Mouse (Mus musculus): ENCODE results near the gene Mrps21. TPM values are rescaled to one million over a fixed set of nuclear protein-coding genes. Genes with fewer than 3 reads are reported as not detected.
A peak's percentile ranks its signal among the peaks of the same experiment; 100 is the strongest.
"Not testable (repeated sequence)": the region's sequence is repeated elsewhere in the genome, so short reads cannot be mapped to it uniquely, and the experiment has no call there.

Mrps21 gene
- total and polyA plus RNA-seq, 3 experiments = 40.2 to 624 (median 190) TPM

DNA sequence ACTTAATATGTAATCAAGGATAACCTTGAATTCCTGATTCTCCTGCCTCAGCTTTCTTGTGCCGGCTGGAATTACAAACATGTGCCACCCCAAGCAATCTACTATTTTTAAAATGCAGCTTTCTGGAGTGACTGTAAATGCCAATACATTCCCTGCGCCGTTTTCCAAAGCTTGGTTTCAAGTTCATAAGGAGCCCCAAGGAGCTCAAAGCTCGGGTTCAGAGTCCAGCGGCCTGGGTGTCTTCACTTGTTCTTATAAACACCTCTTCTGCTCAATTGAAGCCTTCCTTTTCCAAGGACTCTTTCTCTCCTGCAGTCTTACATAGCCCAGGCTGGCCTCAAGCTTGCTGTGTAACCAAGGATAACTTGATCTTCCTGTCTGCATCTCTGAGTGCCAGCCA lies 5.2 kb downstream of the Mrps21 start:
- TF ChIP-seq GATA2 (IDR thresholded peaks at IDR 0.05; ENCODE audit: borderline replicate concordance, low read depth, low read length) (no peak), CTCF (IDR thresholded peaks at IDR 0.05; ENCODE audit: low read depth, low read length) (no peak), TAL1 (conservative IDR thresholded peaks at IDR 0.05; ENCODE audit: low read depth, low read length) (no peak), POLR2AphosphoS5 (IDR thresholded peaks at IDR 0.05; ENCODE audit: insufficient replicate concordance, low read depth, low read length) (no peak)
- H3K36me3 ChIP-seq (replicated peaks) = peaks cover 75% of the 10 kb centered on the region
- no peaks in the 10 kb centered on the region for H3K27me3 ChIP-seq (ENCODE audit: insufficient read depth, low read length)
- H3K4me3 ChIP-seq (ENCODE audit: low read depth, low read length) = no peak overlapping the region
- no peaks in the 10 kb centered on the region for H3K9me3 ChIP-seq (replicated peaks)
- peaks cover 43% of the 10 kb centered on the region for H3K4me1 ChIP-seq (ENCODE audit: insufficient read depth, low read depth, low read length)
- DNase-seq (ENCODE audit: low spot score) (no peak), ATAC-seq (ENCODE audit: extremely low read depth, insufficient number of reproducible peaks, low FRiP score, poor library complexity, severe bottlenecking) (no peak)

DNA sequence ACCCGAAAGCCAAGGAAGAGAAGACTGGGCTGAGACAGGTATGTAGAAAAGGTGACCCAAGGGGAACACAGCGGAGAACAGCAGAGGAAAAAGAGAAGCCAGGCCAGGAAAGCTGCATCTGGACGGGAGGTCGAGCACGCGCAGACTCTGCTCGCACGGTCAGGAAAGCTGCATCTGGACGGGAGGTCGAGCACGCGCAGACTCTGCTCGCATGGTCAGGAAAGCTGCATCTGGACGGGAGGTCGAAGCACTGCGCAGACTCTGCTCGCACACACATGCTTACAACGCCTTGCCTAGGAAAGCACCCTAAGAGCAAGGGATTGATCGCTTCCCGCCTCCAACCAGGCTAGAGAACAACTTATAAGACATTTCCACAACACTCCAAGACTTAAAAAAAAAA lies 5.7 kb downstream of the Mrps21 start:
- peaks cover 78% of the 10 kb centered on the region for H3K36me3 ChIP-seq (replicated peaks)
- no peak overlapping the region for H3K4me3 ChIP-seq (ENCODE audit: low read depth, low read length)
- TF ChIP-seq GATA2 (IDR thresholded peaks at IDR 0.05; ENCODE audit: borderline replicate concordance, low read depth, low read length) (no peak), CTCF (IDR thresholded peaks at IDR 0.05; ENCODE audit: low read depth, low read length) (no peak), TAL1 (conservative IDR thresholded peaks at IDR 0.05; ENCODE audit: low read depth, low read length) (no peak), GATA1 (IDR thresholded peaks at IDR 0.05; ENCODE audit: borderline replicate concordance, low read length) (no peak), POLR2AphosphoS5 (IDR thresholded peaks at IDR 0.05; ENCODE audit: insufficient replicate concordance, low read depth, low read length) (no peak)
- H3K4me1 ChIP-seq (ENCODE audit: insufficient read depth, low read depth, low read length) = peaks cover 43% of the 10 kb centered on the region
- ATAC-seq (ENCODE audit: extremely low read depth, insufficient number of reproducible peaks, low FRiP score, poor library complexity, severe bottlenecking) (no peak), DNase-seq (ENCODE audit: low spot score) (no peak)
- H3K27me3 ChIP-seq (ENCODE audit: insufficient read depth, low read length) = no peaks in the 10 kb centered on the region
- no peaks in the 10 kb centered on the region for H3K9me3 ChIP-seq (replicated peaks)

DNA sequence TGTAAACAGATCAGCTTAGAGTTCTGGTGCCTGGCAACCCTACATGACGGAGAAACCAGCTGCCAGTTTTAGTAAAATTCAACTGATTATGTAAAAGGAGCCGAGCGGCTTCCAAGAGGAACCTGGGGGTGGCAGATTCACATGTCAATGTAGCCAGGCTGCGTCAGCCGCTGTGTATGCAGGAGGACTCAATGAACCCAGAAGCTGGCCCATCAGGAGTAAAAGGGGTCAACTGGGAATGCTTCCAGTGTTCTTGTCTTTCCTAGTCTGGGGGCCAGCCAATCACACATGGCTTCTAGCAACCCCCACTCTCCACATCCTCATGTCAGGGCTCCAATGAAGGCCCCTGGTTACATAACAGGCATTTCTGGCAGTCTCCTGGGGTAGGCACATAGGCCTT lies 6.3 kb downstream of the Mrps21 start:
- DNase-seq (ENCODE audit: low spot score) (no peak), ATAC-seq (ENCODE audit: extremely low read depth, insufficient number of reproducible peaks, low FRiP score, poor library complexity, severe bottlenecking) (no peak)
- Histone ChIP-seq H3K4me1 (ENCODE audit: insufficient read depth, low read depth, low read length) (peaks cover 41% of the 10 kb centered on the region), H3K9me3 (replicated peaks) (no peaks in the 10 kb centered on the region), H3K36me3 (replicated peaks) (peaks cover 76% of the 10 kb centered on the region), H3K4me3 (ENCODE audit: low read depth, low read length) (no peak overlapping the region), H3K27me3 (ENCODE audit: insufficient read depth, low read length) (no peaks in the 10 kb centered on the region)
- TF ChIP-seq CTCF (IDR thresholded peaks at IDR 0.05; ENCODE audit: low read depth, low read length) = no peak
- no peak for TF ChIP-seq GATA2 (IDR thresholded peaks at IDR 0.05; ENCODE audit: borderline replicate concordance, low read depth, low read length)
- TF ChIP-seq POLR2AphosphoS5 (IDR thresholded peaks at IDR 0.05; ENCODE audit: insufficient replicate concordance, low read depth, low read length) = no peak
- no peak for TF ChIP-seq GATA1 (IDR thresholded peaks at IDR 0.05; ENCODE audit: borderline replicate concordance, low read length)
- TF ChIP-seq TAL1 (conservative IDR thresholded peaks at IDR 0.05; ENCODE audit: low read depth, low read length) = no peak

DNA sequence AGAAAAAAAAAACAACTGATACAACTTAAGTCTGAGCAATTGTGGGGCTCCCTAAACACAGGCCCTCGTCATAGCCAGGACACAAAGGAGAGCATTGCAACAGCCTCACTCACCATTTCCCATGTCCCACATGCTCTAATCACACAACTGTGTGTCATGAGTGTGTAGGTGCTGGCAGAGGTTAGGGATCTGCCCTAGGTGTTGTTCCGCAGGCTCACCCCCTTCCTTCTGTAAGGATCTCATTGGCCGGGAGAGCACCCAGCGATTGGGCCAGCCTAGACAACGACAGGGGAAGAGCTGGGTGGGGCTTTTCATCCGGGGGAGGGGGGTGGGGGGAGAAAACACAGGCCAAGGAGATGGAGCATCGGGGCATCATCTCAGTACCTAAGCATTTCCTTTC lies 7.7 kb downstream of the Mrps21 start:
- Histone ChIP-seq H3K4me1 (ENCODE audit: insufficient read depth, low read depth, low read length) (peaks cover 27% of the 10 kb centered on the region), H3K36me3 (replicated peaks) (peaks cover 64% of the 10 kb centered on the region), H3K27me3 (ENCODE audit: insufficient read depth, low read length) (no peaks in the 10 kb centered on the region), H3K9me3 (replicated peaks) (no peaks in the 10 kb centered on the region), H3K4me3 (ENCODE audit: low read depth, low read length) (no peak overlapping the region)
- ATAC-seq (ENCODE audit: extremely low read depth, insufficient number of reproducible peaks, low FRiP score, poor library complexity, severe bottlenecking) (no peak), DNase-seq (ENCODE audit: low spot score) (no peak)
- TF ChIP-seq GATA2 (IDR thresholded peaks at IDR 0.05; ENCODE audit: borderline replicate concordance, low read depth, low read length) (no peak), CTCF (IDR thresholded peaks at IDR 0.05; ENCODE audit: low read depth, low read length) (no peak)

DNA sequence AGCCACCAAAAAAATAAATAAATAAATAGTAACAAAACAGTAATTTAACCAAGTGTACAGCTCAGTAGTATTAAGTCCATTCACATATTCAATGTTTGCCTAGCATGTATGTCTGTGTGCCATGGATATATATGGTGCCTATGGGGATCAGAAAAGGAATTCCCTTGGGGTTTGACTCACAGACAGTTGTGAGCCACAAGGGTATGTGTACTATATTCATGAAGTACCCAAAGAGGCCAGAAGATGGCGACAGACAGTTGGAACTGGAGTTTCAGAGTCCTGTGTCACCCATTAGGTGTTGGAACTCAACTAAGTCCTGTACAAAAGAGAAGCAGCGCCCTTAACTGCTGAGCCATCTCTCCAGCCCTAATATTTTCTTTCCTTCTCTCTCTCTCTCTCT lies 9.5 kb downstream of the Mrps21 start:
- Histone ChIP-seq H3K27me3 (ENCODE audit: insufficient read depth, low read length) (no peaks in the 10 kb centered on the region), H3K4me3 (ENCODE audit: low read depth, low read length) (no peak overlapping the region), H3K36me3 (replicated peaks) (peaks cover 47% of the 10 kb centered on the region), H3K9me3 (replicated peaks) (no peaks in the 10 kb centered on the region), H3K4me1 (ENCODE audit: insufficient read depth, low read depth, low read length) (peaks cover 23% of the 10 kb centered on the region)
- peak; percentile 79 for TF ChIP-seq CTCF (IDR thresholded peaks at IDR 0.05; ENCODE audit: low read depth, low read length)
- no peak for TF ChIP-seq POLR2AphosphoS5 (IDR thresholded peaks at IDR 0.05; ENCODE audit: insufficient replicate concordance, low read depth, low read length)
- peak; percentile 39 for DNase-seq (ENCODE audit: low spot score)
- ATAC-seq (ENCODE audit: extremely low read depth, insufficient number of reproducible peaks, low FRiP score, poor library complexity, severe bottlenecking) = no peak

DNA sequence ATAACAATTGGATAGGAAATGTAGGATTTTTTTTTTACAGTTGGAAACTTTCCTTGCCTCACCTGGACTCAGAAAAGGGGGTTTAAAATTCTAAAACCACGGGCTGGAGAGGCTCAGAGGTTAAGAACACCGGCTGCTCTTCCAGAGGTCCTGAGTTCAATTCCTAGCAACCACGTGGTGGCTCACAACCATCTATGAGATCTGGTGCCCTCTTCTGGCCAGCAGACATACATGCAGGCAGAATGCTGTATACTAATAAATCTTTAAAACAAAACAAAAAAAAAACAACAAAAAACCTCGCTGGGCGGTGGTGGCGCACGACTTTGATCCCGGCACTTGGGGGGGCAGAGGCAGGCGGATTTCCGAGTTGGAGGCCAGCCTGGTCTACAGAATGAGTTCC lies 10.1 kb downstream of the Mrps21 start:
- H3K27me3 ChIP-seq (ENCODE audit: insufficient read depth, low read length) = no peaks in the 10 kb centered on the region
- ATAC-seq (ENCODE audit: extremely low read depth, insufficient number of reproducible peaks, low FRiP score, poor library complexity, severe bottlenecking) = no peak
- H3K4me1 ChIP-seq (ENCODE audit: insufficient read depth, low read depth, low read length) = peaks cover 26% of the 10 kb centered on the region
- no peak overlapping the region for H3K4me3 ChIP-seq (ENCODE audit: low read depth, low read length)
- peaks cover 41% of the 10 kb centered on the region for H3K36me3 ChIP-seq (replicated peaks)
- H3K9me3 ChIP-seq (replicated peaks) = no peaks in the 10 kb centered on the region
- TF ChIP-seq GATA2 (IDR thresholded peaks at IDR 0.05; ENCODE audit: borderline replicate concordance, low read depth, low read length) = no peak
- TF ChIP-seq CTCF (IDR thresholded peaks at IDR 0.05; ENCODE audit: low read depth, low read length) = 0 out of 2 replicates have a peak, but pooled peaks have one; percentile 30
- no peak for DNase-seq (ENCODE audit: low spot score)

DNA sequence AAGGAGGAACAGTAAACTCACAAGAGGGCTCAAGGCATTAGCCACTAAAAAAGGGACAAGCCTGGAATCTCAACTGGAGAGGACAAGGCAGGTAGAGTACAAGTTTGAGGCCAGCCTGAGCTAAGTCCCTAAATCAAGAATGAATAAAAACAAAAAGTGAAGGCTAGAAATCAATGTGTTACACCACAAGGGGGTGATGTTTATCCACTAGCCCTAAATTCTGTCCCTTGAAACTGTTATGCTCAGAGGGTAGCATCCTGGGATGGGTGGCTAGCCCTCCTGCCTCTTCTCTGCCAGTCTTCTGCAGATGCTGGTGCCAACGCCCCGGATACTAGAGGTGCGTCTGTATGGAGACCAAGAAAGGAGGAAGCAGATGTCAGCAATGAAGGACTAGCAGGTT lies 11.0 kb downstream of the Mrps21 start:
- H3K27me3 ChIP-seq (ENCODE audit: insufficient read depth, low read length) = no peaks in the 10 kb centered on the region
- peaks cover 33% of the 10 kb centered on the region for H3K36me3 ChIP-seq (replicated peaks)
- ATAC-seq (ENCODE audit: extremely low read depth, insufficient number of reproducible peaks, low FRiP score, poor library complexity, severe bottlenecking) (no peak), DNase-seq (ENCODE audit: low spot score) (no peak)
- no peaks in the 10 kb centered on the region for H3K9me3 ChIP-seq (replicated peaks)
- no peak overlapping the region for H3K4me3 ChIP-seq (ENCODE audit: low read depth, low read length)
- H3K4me1 ChIP-seq (ENCODE audit: insufficient read depth, low read depth, low read length) = peaks cover 24% of the 10 kb centered on the region
- TF ChIP-seq POLR2AphosphoS5 (IDR thresholded peaks at IDR 0.05; ENCODE audit: insufficient replicate concordance, low read depth, low read length) (no peak), TAL1 (conservative IDR thresholded peaks at IDR 0.05; ENCODE audit: low read depth, low read length) (no peak), GATA1 (IDR thresholded peaks at IDR 0.05; ENCODE audit: borderline replicate concordance, low read length) (no peak), CTCF (IDR thresholded peaks at IDR 0.05; ENCODE audit: low read depth, low read length) (no peak), GATA2 (IDR thresholded peaks at IDR 0.05; ENCODE audit: borderline replicate concordance, low read depth, low read length) (no peak)

DNA sequence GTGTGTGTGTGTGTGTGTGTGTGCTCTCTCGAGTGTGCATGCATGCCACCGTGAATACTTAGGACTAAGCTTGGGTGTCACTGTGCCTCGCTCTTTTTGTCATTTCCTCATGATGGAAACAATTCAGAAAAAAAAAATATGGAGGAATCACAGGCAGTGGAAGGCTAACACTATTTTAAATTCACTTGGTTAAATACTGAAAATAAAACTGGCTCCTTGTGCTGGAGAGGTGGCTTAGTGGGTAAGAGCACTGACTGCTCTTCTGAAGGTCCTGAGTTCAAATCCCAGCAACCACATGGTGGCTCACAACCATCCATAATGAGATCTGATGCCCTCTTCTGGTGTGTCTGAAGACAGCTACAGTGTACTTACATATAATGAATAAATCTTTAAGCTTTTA lies 13.0 kb downstream of the Mrps21 start:
- ATAC-seq (ENCODE audit: extremely low read depth, insufficient number of reproducible peaks, low FRiP score, poor library complexity, severe bottlenecking) = not testable (repeated sequence)

DNA sequence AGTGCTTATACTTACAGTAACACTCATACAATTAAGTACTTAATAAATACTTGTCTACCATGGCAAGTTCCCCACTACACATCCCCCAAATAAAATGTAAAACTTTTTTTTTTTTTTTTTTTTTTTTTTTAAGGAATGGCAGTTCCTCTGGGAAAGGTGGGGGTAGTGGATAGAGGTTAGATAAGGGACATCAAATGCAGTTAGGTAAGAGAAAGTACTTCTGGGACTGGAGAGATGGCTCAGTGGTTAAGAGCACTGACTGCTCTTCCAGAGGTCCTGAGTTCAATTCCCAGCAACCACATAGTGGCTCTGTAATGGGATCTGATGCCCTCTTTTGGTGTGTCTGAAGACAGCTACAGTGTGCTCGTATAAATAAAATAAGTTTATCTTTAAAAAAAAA lies 14.3 kb downstream of the Mrps21 start:
- peaks cover 29% of the 10 kb centered on the region for H3K4me1 ChIP-seq (ENCODE audit: insufficient read depth, low read depth, low read length)
- H3K36me3 ChIP-seq (replicated peaks) = peaks cover 25% of the 10 kb centered on the region
- H3K4me3 ChIP-seq (ENCODE audit: low read depth, low read length); H3K9me3 ChIP-seq (replicated peaks); H3K27me3 ChIP-seq (ENCODE audit: insufficient read depth, low read length); DNase-seq (ENCODE audit: low spot score); ATAC-seq (ENCODE audit: extremely low read depth, insufficient number of reproducible peaks, low FRiP score, poor library complexity, severe bottlenecking): not testable (repeated sequence)

More for the DNA sequence above, 13.0 kb downstream of the Mrps21 start:
- not testable (repeated sequence) for H3K4me3 ChIP-seq (ENCODE audit: low read depth, low read length); H3K9me3 ChIP-seq (replicated peaks); DNase-seq (ENCODE audit: low spot score); H3K27me3 ChIP-seq (ENCODE audit: insufficient read depth, low read length)
- peaks cover 20% of the 10 kb centered on the region for H3K36me3 ChIP-seq (replicated peaks)
- H3K4me1 ChIP-seq (ENCODE audit: insufficient read depth, low read depth, low read length) = peaks cover 21% of the 10 kb centered on the region
